Mouse (Mus musculus): ENCODE data around the gene Lpp. TPM values are rescaled to one million over a fixed set of nuclear protein-coding genes. Genes with fewer than 3 reads are reported as not detected.
A peak's percentile ranks its signal among the peaks of the same experiment; 100 is the strongest.

Lpp gene
- polyA plus RNA-seq, 1 experiment from 2014 or later, result 107 TPM

GRCm38 (mm10) chr16:24979391-24979790 lies 586.1 kb downstream of the Lpp start:
- no peak overlapping the region for H3K9ac ChIP-seq (replicated peaks; ENCODE audit: low read depth, low read length)
- H3K27ac ChIP-seq (ENCODE audit: low read length), result no peak overlapping the region
- H3K4me2 ChIP-seq (replicated peaks; ENCODE audit: low read depth, low read length), result no peak overlapping the region
- ATAC-seq (ENCODE audit: insufficient number of reproducible peaks, insufficient read depth, low FRiP score, low read depth), result no peak
- WGBS, result 85% methylated on average over 4 of the region's 4 CpGs
- H3K4me1 ChIP-seq (ENCODE audit: control insufficient read depth, insufficient read depth, low read length), result no peaks in the 10 kb centered on the region
- H3K36me3 ChIP-seq (ENCODE audit: control insufficient read depth, insufficient read depth, low read length), result peaks cover 4% of the 10 kb centered on the region
- no peak overlapping the region for H3K4me3 ChIP-seq (ENCODE audit: low read depth, low read length)
- H3K27me3 ChIP-seq (ENCODE audit: control insufficient read depth, insufficient read depth, low read length), result no peaks in the 10 kb centered on the region
- H3K9me3 ChIP-seq (ENCODE audit: control insufficient read depth, low read depth, low read length), result no peaks in the 10 kb centered on the region

- Histone ChIP-seq H3K27me3 (ENCODE audit: control insufficient read depth, insufficient read depth, low read length) (no peaks in the 10 kb centered on the region), H3K4me3 (ENCODE audit: low read depth, low read length) (no peak overlapping the region), H3K4me1 (ENCODE audit: control insufficient read depth, insufficient read depth, low read length) (no peaks in the 10 kb centered on the region), H3K4me2 (replicated peaks; ENCODE audit: low read depth, low read length) (no peak overlapping the region), H3K36me3 (ENCODE audit: control insufficient read depth, insufficient read depth, low read length) (peaks cover 4% of the 10 kb centered on the region), H3K9me3 (ENCODE audit: control insufficient read depth, low read depth, low read length) (no peaks in the 10 kb centered on the region), H3K27ac (ENCODE audit: low read length) (no peak overlapping the region), H3K9ac (replicated peaks; ENCODE audit: low read depth, low read length) (no peak overlapping the region)
- no peak for ATAC-seq (ENCODE audit: insufficient number of reproducible peaks, insufficient read depth, low FRiP score, low read depth)
- 72% methylated on average over 4 of the region's 4 CpGs for WGBS
Measured at GRCm38 (mm10) chr16:24982828-24983227, 589.5 kb downstream of the Lpp start.

- Histone ChIP-seq H3K9ac (replicated peaks; ENCODE audit: low read depth, low read length) (no peak overlapping the region), H3K4me1 (ENCODE audit: control insufficient read depth, insufficient read depth, low read length) (peaks cover 9% of the 10 kb centered on the region; the same call in 1 of the 2 replicates), H3K4me3 (ENCODE audit: low read depth, low read length) (no peak overlapping the region), H3K4me2 (replicated peaks; ENCODE audit: low read depth, low read length) (no peak overlapping the region), H3K27ac (ENCODE audit: low read length) (no peak overlapping the region), H3K36me3 (ENCODE audit: control insufficient read depth, insufficient read depth, low read length) (no peaks in the 10 kb centered on the region), H3K9me3 (ENCODE audit: control insufficient read depth, low read depth, low read length) (no peaks in the 10 kb centered on the region), H3K27me3 (ENCODE audit: control insufficient read depth, insufficient read depth, low read length) (no peaks in the 10 kb centered on the region)
- ATAC-seq (ENCODE audit: insufficient number of reproducible peaks, insufficient read depth, low FRiP score, low read depth), result no peak
- 87% methylated on average over 11 of the region's 11 CpGs for WGBS
Measured at GRCm38 (mm10) chr16:24990331-24990730, 597.0 kb downstream of the Lpp start.

GRCm38 (mm10) chr16:24991059-24991541 lies 597.8 kb downstream of the Lpp start:
- WGBS, result 85% methylated on average over 10 of the region's 10 CpGs
- peak overlapping the region; percentile 68; the same call in 1 of the 2 replicates for H3K27ac ChIP-seq (ENCODE audit: low read length)

GRCm38 (mm10) chr16:24991995-24992394 lies 598.7 kb downstream of the Lpp start:
- 40% methylated on average over 3 of the region's 3 CpGs for WGBS
- no peak overlapping the region for H3K4me3 ChIP-seq (ENCODE audit: low read depth, low read length)
- H3K4me1 ChIP-seq (ENCODE audit: control insufficient read depth, insufficient read depth, low read length), result peaks cover 9% of the 10 kb centered on the region; the same call in 1 of the 2 replicates
- H3K27me3 ChIP-seq (ENCODE audit: control insufficient read depth, insufficient read depth, low read length), result no peaks in the 10 kb centered on the region
- H3K9ac ChIP-seq (replicated peaks; ENCODE audit: low read depth, low read length), result no peak overlapping the region
- peak overlapping the region; percentile 68; the same call in 1 of the 2 replicates for H3K27ac ChIP-seq (ENCODE audit: low read length)
- H3K36me3 ChIP-seq (ENCODE audit: control insufficient read depth, insufficient read depth, low read length), result no peaks in the 10 kb centered on the region
- no peaks in the 10 kb centered on the region for H3K9me3 ChIP-seq (ENCODE audit: control insufficient read depth, low read depth, low read length)
- no peak overlapping the region for H3K4me2 ChIP-seq (replicated peaks; ENCODE audit: low read depth, low read length)
- ATAC-seq (ENCODE audit: insufficient number of reproducible peaks, insufficient read depth, low FRiP score, low read depth), result no peak

More at GRCm38 (mm10) chr16:24991059-24991541, 597.8 kb downstream of the Lpp start:
- Histone ChIP-seq H3K27me3 (ENCODE audit: control insufficient read depth, insufficient read depth, low read length) (no peaks in the 10 kb centered on the region), H3K9me3 (ENCODE audit: control insufficient read depth, low read depth, low read length) (no peaks in the 10 kb centered on the region), H3K4me3 (ENCODE audit: low read depth, low read length) (no peak overlapping the region), H3K4me2 (replicated peaks; ENCODE audit: low read depth, low read length) (no peak overlapping the region), H3K36me3 (ENCODE audit: control insufficient read depth, insufficient read depth, low read length) (no peaks in the 10 kb centered on the region), H3K4me1 (ENCODE audit: control insufficient read depth, insufficient read depth, low read length) (peaks cover 9% of the 10 kb centered on the region; the same call in 1 of the 2 replicates), H3K9ac (replicated peaks; ENCODE audit: low read depth, low read length) (no peak overlapping the region)
- no peak for ATAC-seq (ENCODE audit: insufficient number of reproducible peaks, insufficient read depth, low FRiP score, low read depth)

GRCm38 (mm10) chr16:24992494-24992893 lies 599.2 kb downstream of the Lpp start:
- WGBS, result 77% methylated on average over 11 of the region's 11 CpGs
- no peaks in the 10 kb centered on the region for H3K36me3 ChIP-seq (ENCODE audit: control insufficient read depth, insufficient read depth, low read length)
- no peaks in the 10 kb centered on the region for H3K9me3 ChIP-seq (ENCODE audit: control insufficient read depth, low read depth, low read length)
- H3K4me1 ChIP-seq (ENCODE audit: control insufficient read depth, insufficient read depth, low read length), result peaks cover 9% of the 10 kb centered on the region; the same call in 1 of the 2 replicates
- H3K27me3 ChIP-seq (ENCODE audit: control insufficient read depth, insufficient read depth, low read length), result no peaks in the 10 kb centered on the region
- H3K4me3 ChIP-seq (ENCODE audit: low read depth, low read length), result no peak overlapping the region
- H3K27ac ChIP-seq (ENCODE audit: low read length), result peak overlapping the region; percentile 66; the same call in 1 of the 2 replicates
- no peak for ATAC-seq (ENCODE audit: insufficient number of reproducible peaks, insufficient read depth, low FRiP score, low read depth)
- H3K4me2 ChIP-seq (replicated peaks; ENCODE audit: low read depth, low read length), result no peak overlapping the region
- H3K9ac ChIP-seq (replicated peaks; ENCODE audit: low read depth, low read length), result no peak overlapping the region

- Histone ChIP-seq H3K9me3 (ENCODE audit: control insufficient read depth, low read depth, low read length) (no peaks in the 10 kb centered on the region), H3K4me3 (ENCODE audit: low read depth, low read length) (no peak overlapping the region), H3K36me3 (ENCODE audit: control insufficient read depth, insufficient read depth, low read length) (no peaks in the 10 kb centered on the region), H3K27me3 (ENCODE audit: control insufficient read depth, insufficient read depth, low read length) (no peaks in the 10 kb centered on the region), H3K27ac (ENCODE audit: low read length) (no peak overlapping the region), H3K4me1 (ENCODE audit: control insufficient read depth, insufficient read depth, low read length) (no peaks in the 10 kb centered on the region), H3K9ac (replicated peaks; ENCODE audit: low read depth, low read length) (no peak overlapping the region), H3K4me2 (replicated peaks; ENCODE audit: low read depth, low read length) (no peak overlapping the region)
- ATAC-seq (ENCODE audit: insufficient number of reproducible peaks, insufficient read depth, low FRiP score, low read depth), result no peak
- WGBS, result 58% methylated on average over 5 of the region's 5 CpGs
Measured at GRCm38 (mm10) chr16:25010980-25011877, 617.9 kb downstream of the Lpp start.

GRCm38 (mm10) chr16:25012938-25013337 lies 619.6 kb downstream of the Lpp start:
- WGBS, result 92% methylated on average over 3 of the region's 3 CpGs
- no peak for ATAC-seq (ENCODE audit: insufficient number of reproducible peaks, insufficient read depth, low FRiP score, low read depth)
- Histone ChIP-seq H3K36me3 (ENCODE audit: control insufficient read depth, insufficient read depth, low read length) (no peaks in the 10 kb centered on the region), H3K4me3 (ENCODE audit: low read depth, low read length) (no peak overlapping the region), H3K4me1 (ENCODE audit: control insufficient read depth, insufficient read depth, low read length) (no peaks in the 10 kb centered on the region), H3K4me2 (replicated peaks; ENCODE audit: low read depth, low read length) (no peak overlapping the region), H3K27ac (ENCODE audit: low read length) (no peak overlapping the region), H3K27me3 (ENCODE audit: control insufficient read depth, insufficient read depth, low read length) (no peaks in the 10 kb centered on the region), H3K9me3 (ENCODE audit: control insufficient read depth, low read depth, low read length) (no peaks in the 10 kb centered on the region), H3K9ac (replicated peaks; ENCODE audit: low read depth, low read length) (no peak overlapping the region)
